Mouse (Mus musculus) olfactory bulb, adult 2 months (tissue): ENCODE results near the gene Lrrtm1.

Source experiments
- CTCF ChIP-seq: fragments of 200-500 bp; IDR thresholded peaks from 2 replicates; pipeline ENCODE4 v1.5.1; 2012; ENCODE audit warnings: low read depth, mild to moderate bottlenecking, low read length, moderate library complexity; ENCODE audit not compliant: insufficient read depth
- POLR2A ChIP-seq: fragments of 200-500 bp; IDR thresholded peaks from 2 replicates; pipeline ENCODE4 v1.6.1; 2012; ENCODE audit warnings: mild to moderate bottlenecking, low read depth, low read length, moderate library complexity; ENCODE audit not compliant: insufficient read depth

DNA sequence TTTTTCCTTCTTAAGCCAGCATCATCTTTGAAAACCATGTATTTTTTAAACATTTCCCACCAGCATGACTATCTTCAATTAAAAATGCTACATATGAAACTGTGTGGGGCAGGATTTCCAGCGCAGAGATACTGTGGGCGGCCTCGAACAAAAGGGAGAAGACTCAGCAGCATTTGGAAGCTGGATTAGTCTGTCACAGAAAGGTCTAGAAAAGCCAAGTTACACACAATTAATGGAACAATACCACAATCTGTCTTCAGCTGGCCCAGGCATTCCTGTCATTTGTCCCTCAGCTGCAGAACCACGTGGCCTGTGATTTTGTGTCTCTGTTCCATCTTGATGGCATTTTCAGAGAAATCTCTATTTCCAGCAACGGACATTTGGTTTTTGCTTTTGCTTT, 11.0 kb downstream of the Lrrtm1 start:
- no peak for TF ChIP-seq CTCF
- TF ChIP-seq POLR2A = no peak
